Mouse (Mus musculus) neutrophil, adult 5-6 weeks (primary cell): Measurements from ENCODE around the gene Fsd2. TPM values are rescaled to one million over a fixed set of nuclear protein-coding genes. Genes with fewer than 3 reads are reported as not detected.

Source experiments
- ATAC-seq: fragments of 151-379, 151-347 bp; 2 replicates; pipeline ENCODE4 v1.8.0; 2017; ENCODE audit warnings: mild to moderate bottlenecking, moderate TSS enrichment; ENCODE audit not compliant: insufficient number of reproducible peaks, poor library complexity, low FRiP score, severe bottlenecking; ENCODE audit errors: extremely low read depth
- total RNA-seq: library from RNA; stranded (forward); fragments of 200-1000 nt; gene quantifications from 2 replicates; pipeline ENCODE4 v1.2.3, GENCODE M21; 2017

Gene Fsd2
- total RNA-seq, 1 experiment from 2014 or later = 0.35 TPM

- ATAC-seq = no peak
These were observed 69.6 kb downstream of the Fsd2 start for GRCm38 (mm10) chr7:81497171-81497570.

GRCm38 (mm10) chr7:81493331-81494021 lies 73.3 kb downstream of the Fsd2 start, which contains the start of gene Ap3b2:
Gene Ap3b2 (minus strand): TSS chr7:81493925.
- ATAC-seq = no peak

GRCm38 (mm10) chr7:81492628-81493027 lies 74.1 kb downstream of the Fsd2 start:
- no peak for ATAC-seq

GRCm38 (mm10) chr7:81489649-81490048 lies 77.1 kb downstream of the Fsd2 start:
- ATAC-seq = no peak

Other genes starting within 250 kb of the Fsd2 start
- gene Rps17, start 221.7 kb downstream of the Fsd2 start, total RNA-seq = 1,002 and 1,046 TPM in 2 replicates
- 0.25 TPM in 1 of 2 replicates, not detected in the other for gene Cpeb1, start 111.5 kb downstream of the Fsd2 start, total RNA-seq
- not detected in 2 replicates for gene Ap3b2, start 73.0 kb downstream of the Fsd2 start, total RNA-seq
- not detected in 2 replicates for gene BC048679, start 68.7 kb downstream of the Fsd2 start, total RNA-seq
- gene Whamm, start 4.3 kb upstream of the Fsd2 start, total RNA-seq = 36.2 and 44.9 TPM in 2 replicates
- not detected in 2 replicates for gene Homer2, start 140.6 kb upstream of the Fsd2 start, total RNA-seq
- 106 and 121 TPM in 2 replicates for gene Ramac, start 196.0 kb upstream of the Fsd2 start, total RNA-seq
- gene 3110040N11Rik, start 222.5 kb upstream of the Fsd2 start, total RNA-seq = 30.3 and 42.7 TPM in 2 replicates